Mouse (Mus musculus): Measurements from ENCODE around the gene Styk1.

Gene Styk1

DNA sequence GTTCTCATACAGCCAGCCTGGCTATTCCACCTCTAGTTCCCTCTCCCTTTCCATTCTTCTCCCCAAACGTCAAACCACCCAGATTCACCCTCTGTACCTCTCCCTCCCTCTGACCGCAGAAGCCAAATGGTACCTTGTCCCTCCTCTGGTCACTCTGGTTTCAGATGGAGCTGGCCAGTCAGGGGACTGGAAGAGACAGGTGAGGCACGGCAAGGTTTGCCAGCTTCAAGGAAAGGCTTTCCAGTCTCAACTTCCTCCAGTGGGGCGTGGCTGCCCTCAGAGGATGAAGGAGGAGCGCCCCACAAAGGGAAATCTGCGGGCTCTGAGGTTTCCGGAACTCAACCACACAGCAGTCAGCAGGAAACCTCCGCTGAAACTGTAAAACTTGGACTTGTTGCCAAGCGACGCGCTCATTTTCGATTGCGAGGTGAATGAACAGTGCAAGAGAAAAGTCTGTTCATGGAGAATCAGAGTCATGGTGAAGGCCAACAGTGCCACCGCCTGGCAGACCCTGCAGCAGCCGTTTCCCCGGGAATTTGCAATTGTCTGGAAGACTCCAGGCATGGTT is at the start of gene Styk1:
Gene Styk1 (minus strand): TSS at position 246 of the 568 bp plus-strand sequence.
- DNase-seq (ENCODE audit: low spot score), result no peak

DNA sequence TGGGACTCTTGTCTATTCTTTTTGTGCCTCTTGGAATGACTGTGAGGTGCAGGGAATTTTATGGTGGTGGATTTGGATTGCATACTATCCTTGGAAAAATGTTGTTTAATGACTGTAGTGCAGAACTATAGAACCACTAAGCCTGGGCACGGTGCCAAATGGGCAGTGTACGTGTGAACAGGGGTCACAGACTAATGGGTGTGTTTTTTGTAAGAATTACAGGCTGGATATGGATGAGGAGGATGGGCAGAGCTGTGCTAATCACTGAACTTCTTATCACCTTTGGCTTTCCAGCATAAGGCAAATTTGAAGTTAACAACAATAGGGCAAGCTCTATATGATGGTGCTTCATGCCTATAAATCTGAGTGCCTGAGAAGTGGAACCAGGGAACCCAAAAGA is 49.6 kb upstream of the Styk1 start:
- no peak for DNase-seq (ENCODE audit: low spot score)

DNA sequence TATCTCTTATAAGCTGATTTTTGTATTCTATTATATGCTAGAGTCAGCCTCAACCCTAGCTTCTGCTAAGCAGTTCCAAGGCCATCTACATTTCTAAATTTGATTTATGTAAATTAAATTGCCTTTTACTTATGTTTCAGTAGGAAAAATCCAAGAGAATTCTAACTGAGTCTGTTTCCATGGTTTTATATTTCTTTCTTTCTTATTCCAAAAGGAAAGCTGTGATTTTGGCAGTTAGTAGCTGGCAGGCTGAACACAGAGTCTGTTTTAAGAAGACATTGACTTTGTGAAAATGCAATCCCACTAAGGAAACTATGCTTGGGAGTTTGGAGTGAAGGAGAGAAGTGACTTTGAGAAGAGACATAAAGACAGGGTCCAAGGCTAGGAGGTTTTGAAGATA is 49.2 kb upstream of the Styk1 start:
- no peak for DNase-seq (ENCODE audit: low spot score)

- DNase-seq (ENCODE audit: low spot score), result no peak
Measured at GRCm38 (mm10) chr6:131401259-131401658, 47.9 kb upstream of the Styk1 start.

GRCm38 (mm10) chr6:131396650-131397049 is 43.3 kb upstream of the Styk1 start:
- no peak for DNase-seq (ENCODE audit: low spot score)

DNA sequence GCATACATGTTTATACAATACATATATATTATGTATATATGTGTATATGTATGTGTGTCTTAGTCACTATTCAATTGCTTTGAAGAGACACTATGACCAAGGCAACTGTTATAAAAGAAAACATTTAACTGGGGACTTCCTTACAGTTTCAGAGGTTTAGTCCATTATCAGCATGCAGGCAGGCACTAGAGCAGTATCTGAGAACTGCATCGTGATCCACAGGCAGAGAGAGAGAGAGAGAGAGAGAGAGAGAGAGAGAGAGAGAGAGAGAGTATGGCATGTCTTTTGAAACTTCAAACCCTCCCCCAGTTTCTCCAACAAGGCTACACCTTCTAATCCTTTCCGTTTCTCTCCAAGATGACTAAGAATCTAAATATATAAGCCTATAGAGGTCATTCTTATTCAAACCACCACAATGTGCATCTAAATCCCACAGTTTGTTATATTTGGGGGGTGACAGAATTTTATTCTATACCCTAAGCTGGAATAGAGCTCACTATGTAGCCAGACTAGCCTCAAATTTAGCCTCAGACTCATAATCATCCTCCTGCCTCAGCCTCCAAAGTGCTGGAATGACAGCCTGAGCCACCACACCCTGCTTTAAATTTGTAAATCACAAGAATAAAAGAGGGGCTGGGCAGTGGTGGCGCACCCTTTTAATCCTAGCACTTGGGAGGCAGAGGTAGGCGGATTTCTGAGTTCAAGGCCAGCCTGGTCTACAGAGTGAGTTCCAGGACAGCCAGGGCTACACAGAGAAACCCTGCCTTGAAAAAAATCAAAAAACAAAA is 40.7 kb upstream of the Styk1 start:
- DNase-seq (ENCODE audit: low spot score), result no peak

- DNase-seq (ENCODE audit: low spot score), result peak; percentile 38
Measured at GRCm38 (mm10) chr6:131388040-131389021, 34.9 kb upstream of the Styk1 start, which contains the start of gene Ybx3. TSS of gene Ybx3 (minus strand) at chr6:131388476.

DNA sequence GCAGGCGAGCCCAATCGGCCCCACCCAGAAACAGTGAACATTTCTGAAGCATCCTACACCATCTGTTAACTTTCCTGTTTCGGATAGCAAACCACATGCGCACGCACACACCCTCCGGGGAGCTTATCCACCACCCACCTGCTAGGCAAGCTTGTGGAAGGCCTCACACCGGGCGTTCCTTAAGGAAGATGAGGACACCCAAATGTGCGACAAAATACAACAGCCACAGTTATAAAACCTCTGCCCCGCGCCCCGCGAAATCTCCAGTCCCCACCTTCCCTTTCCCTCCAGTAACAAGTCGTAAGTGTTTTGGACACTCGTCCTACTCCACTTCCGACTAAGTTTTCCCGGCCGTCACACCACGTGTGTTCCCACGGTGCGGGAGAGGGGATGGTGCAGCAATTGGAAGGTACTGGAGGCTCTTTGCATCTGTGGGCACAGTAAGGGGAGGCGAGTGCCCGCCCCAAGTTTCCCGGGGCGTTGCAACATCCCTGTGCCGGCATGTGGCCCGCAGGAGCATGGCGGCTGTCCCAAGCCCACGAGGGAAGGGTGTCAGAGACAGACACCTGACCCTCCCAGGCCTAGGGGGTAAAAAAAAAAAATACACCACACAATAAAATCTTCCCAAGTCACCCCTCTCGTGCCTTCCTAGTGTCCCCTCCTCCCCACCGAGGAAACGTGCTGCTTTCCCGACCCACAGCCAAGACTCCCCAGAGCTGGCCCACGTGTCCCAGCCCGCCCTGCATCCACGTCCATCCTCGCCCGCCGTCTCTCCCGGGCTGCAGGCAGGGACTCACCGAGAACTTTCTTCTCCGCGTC is 34.0 kb upstream of the Styk1 start:
- DNase-seq (ENCODE audit: low spot score), result no peak

DNA sequence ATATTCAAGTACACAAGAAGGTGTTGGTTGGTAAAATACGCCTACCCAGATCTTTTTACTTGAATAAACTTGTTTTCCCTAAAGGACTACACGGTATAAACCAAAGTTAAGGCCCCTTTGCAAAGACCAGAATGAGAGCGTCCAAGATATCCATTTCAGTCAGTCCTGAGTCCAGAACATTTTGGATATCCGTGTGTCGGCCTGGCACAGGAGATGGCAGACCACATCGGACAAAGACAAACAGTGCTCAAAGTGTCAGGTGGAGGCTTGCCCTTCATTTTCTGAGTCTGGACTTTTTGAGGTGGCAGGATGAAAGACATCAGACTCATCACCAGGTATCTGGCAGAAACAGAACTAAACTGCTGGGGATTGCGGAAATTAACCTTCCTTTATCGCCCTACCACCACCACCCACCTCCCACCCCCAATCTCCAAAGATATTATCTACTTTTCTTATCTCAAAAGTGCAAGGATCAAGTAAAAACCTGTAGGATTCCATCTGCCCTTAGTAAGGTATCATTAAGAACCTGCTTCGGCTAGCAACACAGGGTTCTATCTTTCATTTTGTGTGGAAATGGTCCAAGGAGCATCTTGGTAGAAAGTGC is 33.1 kb upstream of the Styk1 start:
- DNase-seq (ENCODE audit: low spot score), result no peak

DNA sequence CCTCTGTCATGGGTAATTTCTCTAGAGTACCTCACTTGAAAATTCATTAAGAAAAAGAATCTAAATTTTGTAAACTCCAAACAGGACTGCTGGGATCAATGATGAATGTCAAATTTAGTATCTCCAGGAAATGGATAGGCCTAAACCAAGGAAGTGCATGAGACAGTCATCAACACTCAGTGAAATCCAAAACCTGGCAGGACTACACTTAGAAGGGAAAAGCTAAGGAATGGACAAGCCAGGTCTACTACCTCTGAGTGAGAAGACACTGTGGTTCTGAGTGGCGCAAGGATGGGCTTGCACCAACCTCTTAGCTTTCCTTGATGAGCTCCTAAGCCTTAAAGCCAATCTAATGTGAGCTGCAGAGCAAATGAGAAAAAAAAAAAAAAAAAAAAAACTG is 32.1 kb upstream of the Styk1 start:
- no peak for DNase-seq (ENCODE audit: low spot score)

GRCm38 (mm10) chr6:131383713-131384330 is 30.4 kb upstream of the Styk1 start:
- DNase-seq (ENCODE audit: low spot score), result no peak

DNA sequence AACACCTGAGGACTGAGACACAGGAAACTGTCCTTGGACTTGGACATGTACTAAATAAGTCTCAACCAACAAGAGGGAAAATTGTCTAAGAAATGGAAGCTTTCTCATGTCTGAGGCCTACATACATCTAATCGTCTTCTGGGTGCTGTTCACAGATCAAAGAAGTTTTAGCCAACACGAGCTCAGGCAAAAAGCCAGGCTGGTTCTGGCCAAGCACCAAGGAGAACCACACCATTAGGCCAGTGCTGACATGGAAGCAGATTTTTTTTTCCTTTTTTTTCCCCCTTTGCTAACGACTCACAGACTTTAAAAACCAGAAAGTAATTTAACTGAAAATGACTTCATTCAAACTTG is 29.6 kb upstream of the Styk1 start:
- DNase-seq (ENCODE audit: low spot score), result no peak

GRCm38 (mm10) chr6:131382232-131382983 is 29.0 kb upstream of the Styk1 start:
- DNase-seq (ENCODE audit: low spot score), result no peak

DNA sequence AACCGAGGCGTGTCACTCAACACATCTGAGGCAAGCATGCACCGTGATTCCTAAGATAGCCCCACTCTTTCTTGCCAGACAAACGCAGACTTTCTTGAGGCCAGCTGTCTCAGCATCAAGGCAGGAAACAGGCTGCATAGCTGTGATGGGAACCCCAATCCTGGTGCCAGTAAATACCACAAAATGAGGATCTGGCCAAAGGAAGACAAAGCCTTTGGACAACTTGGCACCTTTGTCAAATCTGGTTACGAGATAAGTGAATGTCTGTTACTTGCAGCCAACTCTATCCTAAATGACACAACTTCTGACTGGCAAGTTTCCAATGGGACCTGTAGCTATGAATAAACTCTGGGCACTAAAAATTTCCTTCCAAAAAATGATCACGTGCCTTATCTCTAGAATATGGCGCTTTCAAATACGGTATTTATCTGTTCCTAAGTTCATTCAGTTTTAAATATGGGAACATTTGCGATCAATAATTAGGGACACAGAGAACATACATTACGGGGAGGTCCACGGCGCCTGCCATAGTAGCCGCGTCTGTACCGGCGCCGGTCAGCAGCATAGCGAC is 25.5 kb upstream of the Styk1 start:
- DNase-seq (ENCODE audit: low spot score), result no peak

GRCm38 (mm10) chr6:131377378-131377777 is 24.0 kb upstream of the Styk1 start:
- DNase-seq (ENCODE audit: low spot score), result no peak

- DNase-seq (ENCODE audit: low spot score), result no peak
Measured at GRCm38 (mm10) chr6:131374594-131375340, 21.4 kb upstream of the Styk1 start.

- DNase-seq (ENCODE audit: low spot score), result no peak
Measured at GRCm38 (mm10) chr6:131373160-131373559, 19.8 kb upstream of the Styk1 start.

DNA sequence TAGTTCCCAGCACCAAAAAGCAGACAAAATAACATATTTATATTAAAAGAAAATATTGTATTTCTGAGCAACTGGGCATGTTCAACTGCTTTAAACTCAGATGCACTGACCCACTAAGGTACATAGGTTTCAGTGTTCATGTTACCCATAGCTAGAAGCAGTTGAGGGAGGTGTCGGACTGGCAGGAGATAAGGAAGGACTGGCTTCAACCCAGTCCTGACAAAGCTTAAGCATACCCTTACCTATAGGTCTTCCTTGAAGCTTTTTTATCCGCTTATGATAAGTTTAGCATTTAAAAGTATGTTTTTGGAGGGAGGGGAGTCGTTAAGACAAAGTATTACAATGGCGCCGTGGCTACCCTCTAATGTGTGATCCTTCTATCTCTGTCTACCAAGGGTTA is 17.4 kb upstream of the Styk1 start:
- no peak for DNase-seq (ENCODE audit: low spot score)

All from urinary bladder, postnatal 10 days (tissue).